Mouse (Mus musculus) spleen, postnatal 36 days (tissue): ENCODE measurements at regions not wholly inside any gene's neighbourhood (a gene's known extent, or its start where the extent isn't known, plus 50 kb on each side); places are given as distances from the start of the nearest gene placed in this dataset.

ENCODE experiments used
- DNase-seq, 2 experiments: peaks; one replicate each; pipeline ENCODE4 v3.0.0; 2022; ENCODE audit warnings: low spot score in 2 of 2, mixed read lengths in 1 of 2

DNA sequence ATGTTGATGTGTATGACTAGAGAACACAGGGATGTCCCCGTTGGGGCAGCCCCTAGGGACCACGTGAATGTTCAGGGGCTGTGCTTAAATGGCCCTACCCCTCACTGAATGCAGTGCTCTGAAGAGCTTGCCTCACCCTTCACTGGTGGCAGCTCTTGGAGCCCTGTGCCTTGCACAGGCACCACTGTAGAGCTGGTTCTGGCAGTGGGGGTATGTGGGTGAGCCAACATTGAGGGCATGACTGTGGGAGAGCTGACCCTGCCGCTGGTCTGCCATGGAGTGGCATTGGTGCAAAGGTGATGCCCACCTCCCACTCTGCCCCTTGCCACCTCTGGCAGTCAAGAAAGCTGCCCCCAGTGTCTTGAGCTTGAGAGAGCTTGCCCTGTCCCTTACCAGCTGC is 69.6 kb upstream of the Tdrd3 start:
- DNase-seq, result no peak

DNA sequence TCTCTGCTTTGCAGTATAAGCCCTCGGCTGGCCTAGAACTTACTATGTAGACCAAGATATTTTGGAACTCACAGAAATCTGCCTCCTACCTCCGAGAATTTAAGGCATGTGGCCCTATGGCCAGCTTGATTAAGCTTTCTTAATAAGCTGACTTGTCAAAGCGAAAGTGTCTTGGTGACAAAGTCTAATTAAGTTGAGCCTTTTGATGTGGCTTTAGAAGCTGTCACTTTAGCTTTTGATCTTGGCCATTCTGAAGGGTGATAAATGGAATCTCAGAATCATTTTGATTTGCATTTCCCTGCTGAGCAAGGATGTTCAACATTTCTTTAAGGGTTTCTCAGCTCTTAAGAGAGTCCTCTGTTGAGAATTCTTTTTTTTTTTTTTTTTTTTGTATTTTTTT is 67.6 kb upstream of the Tdrd3 start:
- DNase-seq, result no peak

DNA sequence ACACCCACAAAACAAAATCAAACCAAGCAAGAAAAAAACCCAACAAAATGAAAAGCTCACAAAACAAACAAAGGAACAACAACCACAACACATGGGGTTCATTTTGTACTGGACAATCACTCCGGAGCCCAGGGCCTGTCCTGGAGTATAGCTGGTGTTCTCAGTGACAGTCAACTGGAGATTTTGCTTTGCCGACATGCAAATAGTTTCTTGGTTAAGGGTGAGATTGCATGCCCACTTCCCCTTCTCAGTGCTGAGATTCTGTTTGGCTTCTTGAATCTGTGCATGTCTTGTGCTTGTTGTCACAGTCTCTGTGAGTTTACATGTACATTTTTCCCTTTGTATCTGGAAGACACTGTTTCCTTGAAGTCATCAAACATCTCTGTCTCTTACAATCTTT is 50.6 kb upstream of the Tdrd3 start:
- DNase-seq, result no peak
